Comparison of ENCODE assay signal across 8 mouse cellular contexts in genomic region chr17:23699131-23700077, GRCm38 (mm10). TPM values are rescaled to one million over a fixed set of nuclear protein-coding genes. Genes with fewer than 3 reads are reported as not detected.
DNase-seq lines count a peak whose midpoint lies in the region; ATAC-seq and TF ChIP-seq lines count a peak whose summit lies in the region.

No protein-coding gene starts in this region.

- WGBS in intestine, postnatal 0 days: under 1% methylated on average over 71 of the region's 101 CpGs
- WGBS in liver, postnatal 0 days (ENCODE audit: insufficient replicate concordance): 2% methylated on average over 56 of the region's 101 CpGs
- 6% methylated on average over 97 of the region's 101 CpGs for WGBS in olfactory bulb, adult 2 months

- H3K27ac ChIP-seq in intestine, postnatal 0 days (ENCODE audit: low read depth, low read length): no peak overlapping the region
- H3K27ac ChIP-seq in liver, postnatal 0 days (ENCODE audit: low read depth): no peak overlapping the region
- H3K27ac ChIP-seq in olfactory bulb, adult 2 months (ENCODE audit: insufficient read depth, low read depth, low read length): 0 out of 2 replicates have a peak overlapping the region, but pooled peaks have one; percentile 5

- TF ChIP-seq EP300 in liver, postnatal 0 days (IDR thresholded peaks at IDR 0.05; ENCODE audit: low read depth): no peak

- H3K9me3 ChIP-seq in intestine, postnatal 0 days (ENCODE audit: control insufficient read depth): no peaks in the 10 kb centered on the region
- no peaks in the 10 kb centered on the region for H3K9me3 ChIP-seq in liver, postnatal 0 days (ENCODE audit: low read length)

- DNase-seq in thymus, postnatal 4 days: peak; percentile 52
- no peak for DNase-seq in thymus, postnatal 25 days
- peak; percentile 54 for DNase-seq in cerebellum, adult 8-10 months
- peak; percentile 95 for DNase-seq in heart, adult 11 months
- no peak for DNase-seq in liver, postnatal 0 days
- no peak for DNase-seq in spleen, postnatal 36 days (ENCODE audit: low spot score in 2 of 2)

- peak overlapping the region; percentile 100 for H3K4me2 ChIP-seq in intestine, postnatal 0 days (replicated peaks; ENCODE audit: low read depth)
- H3K4me2 ChIP-seq in liver, postnatal 0 days (ENCODE audit: low read depth, low read length): peak overlapping the region; percentile 93

- TF ChIP-seq POLR2A in olfactory bulb, adult 2 months (IDR thresholded peaks at IDR 0.05; ENCODE audit: insufficient read depth, low read depth, low read length): no peak; the same call in 1 of the 2 replicates

- H3K27me3 ChIP-seq in intestine, postnatal 0 days (replicated peaks; ENCODE audit: control insufficient read depth, insufficient read depth, low read length): peaks cover 3% of the 10 kb centered on the region; the same call in 1 of the 2 replicates
- peaks cover 38% of the 10 kb centered on the region for H3K27me3 ChIP-seq in liver, postnatal 0 days (ENCODE audit: insufficient read depth, low read length)

- peak overlapping the region; percentile 40; the same call in 1 of the 2 replicates for H3K9ac ChIP-seq in intestine, postnatal 0 days (ENCODE audit: low read depth, low read length)
- peak overlapping the region; percentile 41; the same call in 1 of the 2 replicates for H3K9ac ChIP-seq in liver, postnatal 0 days (replicated peaks)

- TF ChIP-seq CTCF in intestine, postnatal 0 days (IDR thresholded peaks at IDR 0.05; ENCODE audit: low read depth): peak; percentile 18; the same call in 1 of the 2 replicates
- TF ChIP-seq CTCF in liver, postnatal 0 days (IDR thresholded peaks at IDR 0.05; ENCODE audit: low read depth): no peak
- no peak for TF ChIP-seq CTCF in olfactory bulb, adult 2 months (IDR thresholded peaks at IDR 0.05; ENCODE audit: insufficient read depth, low read depth, low read length)

- peak; percentile 51 for ATAC-seq in intestine, postnatal 0 days
- peak; percentile 76 for ATAC-seq in liver, postnatal 0 days

- H3K36me3 ChIP-seq in intestine, postnatal 0 days (ENCODE audit: control insufficient read depth, insufficient read depth): no peaks in the 10 kb centered on the region
- H3K36me3 ChIP-seq in liver, postnatal 0 days (replicated peaks; ENCODE audit: insufficient read depth, low read length): no peaks in the 10 kb centered on the region

- H3K4me1 ChIP-seq in intestine, postnatal 0 days (replicated peaks; ENCODE audit: control insufficient read depth, insufficient read depth, low read length): no peaks in the 10 kb centered on the region; the same call in 1 of the 2 replicates
- peaks cover 4% of the 10 kb centered on the region; the same call in 1 of the 2 replicates for H3K4me1 ChIP-seq in liver, postnatal 0 days (ENCODE audit: insufficient read depth)
- peaks cover 3% of the 10 kb centered on the region; the same call in 1 of the 2 replicates for H3K4me1 ChIP-seq in olfactory bulb, adult 2 months (ENCODE audit: control insufficient read depth, insufficient read depth, low read length)

- peak overlapping the region; percentile 67 for H3K4me3 ChIP-seq in intestine, postnatal 0 days (ENCODE audit: low read depth, low read length)
- H3K4me3 ChIP-seq in liver, postnatal 0 days (ENCODE audit: low read depth, low read length): peak overlapping the region; percentile 60
- peak overlapping the region; percentile 62 for H3K4me3 ChIP-seq in olfactory bulb, adult 2 months (ENCODE audit: insufficient read depth, low read depth, low read length)

RNA-seq across cellular contexts. Expression of gene Cldn9, which starts 15.6 kb away (rescaled TPM):
- 0.23 and 0.34 TPM in 2 replicates for polyA plus RNA-seq in intestine, postnatal 0 days (2015; fragmentation: Nextera tagmentation; extraction: Ambion mirVana)
- 0.09 and 0.12 TPM in 2 replicates for polyA plus RNA-seq in liver, postnatal 0 days (2015; fragmentation: Nextera tagmentation; extraction: Ambion mirVana)
- not detected in 2 replicates for polyA plus RNA-seq in olfactory bulb, adult 2 months (2012; ENCODE audit: insufficient read depth, insufficient read length, low replicate concordance, missing spikeins)

RNA-seq across cellular contexts. Expression of gene Cldn6, which starts 20.4 kb away (rescaled TPM):
- polyA plus RNA-seq in intestine, postnatal 0 days (2015; fragmentation: Nextera tagmentation; extraction: Ambion mirVana): 0.38 and 0.42 TPM in 2 replicates
- polyA plus RNA-seq in liver, postnatal 0 days (2015; fragmentation: Nextera tagmentation; extraction: Ambion mirVana): 0.94 and 1.3 TPM in 2 replicates
- not detected in 2 replicates for polyA plus RNA-seq in olfactory bulb, adult 2 months (2012; ENCODE audit: insufficient read depth, insufficient read length, low replicate concordance, missing spikeins)

RNA-seq across cellular contexts. Expression of gene Tnfrsf12a, which starts 22.1 kb away (rescaled TPM):
- polyA plus RNA-seq in intestine, postnatal 0 days (2015; fragmentation: Nextera tagmentation; extraction: Ambion mirVana): 46.6 and 50.9 TPM in 2 replicates
- polyA plus RNA-seq in liver, postnatal 0 days (2015; fragmentation: Nextera tagmentation; extraction: Ambion mirVana): 28.1 and 29.7 TPM in 2 replicates
- polyA plus RNA-seq in olfactory bulb, adult 2 months (2012; ENCODE audit: insufficient read depth, insufficient read length, low replicate concordance, missing spikeins): not detected in 2 replicates

RNA-seq across cellular contexts. Expression of gene 1520401A03Rik, which starts 23.2 kb away (rescaled TPM):
- 0.05 TPM in 1 of 2 replicates, not detected in the other for polyA plus RNA-seq in intestine, postnatal 0 days (2015; fragmentation: Nextera tagmentation; extraction: Ambion mirVana)
- not detected in 2 replicates for polyA plus RNA-seq in liver, postnatal 0 days (2015; fragmentation: Nextera tagmentation; extraction: Ambion mirVana)
- not detected in 2 replicates for polyA plus RNA-seq in olfactory bulb, adult 2 months (2012; ENCODE audit: insufficient read depth, insufficient read length, low replicate concordance, missing spikeins)

RNA-seq across cellular contexts. Expression of gene Thoc6, which starts 25.7 kb away (rescaled TPM):
- 14.7 and 15.5 TPM in 2 replicates for polyA plus RNA-seq in intestine, postnatal 0 days (2015; fragmentation: Nextera tagmentation; extraction: Ambion mirVana)
- polyA plus RNA-seq in liver, postnatal 0 days (2015; fragmentation: Nextera tagmentation; extraction: Ambion mirVana): 8.5 and 10.3 TPM in 2 replicates
- polyA plus RNA-seq in olfactory bulb, adult 2 months (2012; ENCODE audit: insufficient read depth, insufficient read length, low replicate concordance, missing spikeins): not detected in 2 replicates

Comparison
In these comparisons a context has a peak if more than half of its experiments do, and no peak if none do; other contexts are left out.
1. DNase-seq: peak in thymus, postnatal 4 days (single experiment), cerebellum, adult 8-10 months (single experiment) and heart, adult 11 months (single experiment); none in thymus, postnatal 25 days (single experiment), liver, postnatal 0 days (single experiment) and spleen, postnatal 36 days (0 of 2).
2. RNA of gene Tnfrsf12a, which starts 22.1 kb away (polyA plus RNA-seq): 46.6 to 50.9 TPM in intestine, postnatal 0 days and 28.1 to 29.7 TPM in liver, postnatal 0 days; not detected in olfactory bulb, adult 2 months; every median in the first group is over 10 times any median in the second.
3. Peak in every context shown above with its lines, with median percentiles within 50 percentile points of each other: H3K4me3 ChIP-seq.